Mouse (Mus musculus) left cerebral cortex, postnatal 25 days (tissue): ENCODE measurements at regions not wholly inside any gene's neighbourhood (a gene's known extent, or its start where the extent isn't known, plus 50 kb on each side); places are given as distances from the start of the nearest gene placed in this dataset.

Experiments
- DNase-seq, 2 experiments: peaks; one replicate each; pipeline ENCODE4 v3.0.0; 2022; ENCODE audit warnings: low spot score in 2 of 2, mixed read lengths in 1 of 2
- intact Hi-C: fragments of 180-260 bp; cut with DNase I; formaldehyde crosslinking; loops from one replicate; pipeline ENCODE4 v1.15.1; 2025

DNA sequence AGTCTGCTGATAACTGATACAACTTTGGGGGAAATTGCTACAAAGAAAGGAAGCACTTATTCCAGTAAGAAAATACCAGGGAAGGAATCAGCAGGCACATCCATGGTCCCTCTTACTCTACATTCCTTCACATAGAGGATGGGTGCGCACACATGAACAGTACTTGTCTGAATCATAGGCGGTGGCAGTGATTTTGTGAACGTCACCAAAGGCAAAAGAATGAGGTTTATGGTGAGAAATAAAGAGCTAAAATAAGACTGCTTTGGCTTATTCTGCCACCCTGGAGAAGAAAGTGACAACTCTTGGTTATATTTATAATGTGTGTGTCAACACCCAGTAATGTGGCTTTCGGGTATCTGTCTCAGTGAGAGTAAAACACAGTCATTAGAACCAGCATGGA is 59.9 kb upstream of the Ccdc80 start:
- DNase-seq = peak in 1 of 2 experiments; percentile 50
- intact Hi-C loops = no loop called here

DNA sequence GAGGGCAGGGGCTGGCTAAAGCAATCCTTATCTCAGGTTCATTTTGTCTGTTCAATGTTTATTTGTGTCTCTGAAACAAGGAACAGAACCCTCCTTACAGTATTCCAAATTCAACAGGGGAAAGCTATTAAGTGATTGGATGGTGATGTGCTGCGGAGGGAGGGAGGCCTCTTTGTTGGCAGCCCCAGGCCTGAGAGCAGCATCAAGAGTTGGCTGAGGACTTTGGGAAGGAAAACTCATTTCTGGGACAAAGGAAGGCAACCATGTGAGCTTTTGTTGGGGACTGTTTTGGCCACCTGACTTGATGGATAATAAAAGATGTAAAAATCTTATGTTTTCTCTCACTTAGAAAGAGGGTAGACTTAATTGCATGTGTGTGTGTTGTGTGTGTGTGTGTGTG is 58.8 kb upstream of the Ccdc80 start:
- intact Hi-C loops = no loop called here
- no peak for DNase-seq

DNA sequence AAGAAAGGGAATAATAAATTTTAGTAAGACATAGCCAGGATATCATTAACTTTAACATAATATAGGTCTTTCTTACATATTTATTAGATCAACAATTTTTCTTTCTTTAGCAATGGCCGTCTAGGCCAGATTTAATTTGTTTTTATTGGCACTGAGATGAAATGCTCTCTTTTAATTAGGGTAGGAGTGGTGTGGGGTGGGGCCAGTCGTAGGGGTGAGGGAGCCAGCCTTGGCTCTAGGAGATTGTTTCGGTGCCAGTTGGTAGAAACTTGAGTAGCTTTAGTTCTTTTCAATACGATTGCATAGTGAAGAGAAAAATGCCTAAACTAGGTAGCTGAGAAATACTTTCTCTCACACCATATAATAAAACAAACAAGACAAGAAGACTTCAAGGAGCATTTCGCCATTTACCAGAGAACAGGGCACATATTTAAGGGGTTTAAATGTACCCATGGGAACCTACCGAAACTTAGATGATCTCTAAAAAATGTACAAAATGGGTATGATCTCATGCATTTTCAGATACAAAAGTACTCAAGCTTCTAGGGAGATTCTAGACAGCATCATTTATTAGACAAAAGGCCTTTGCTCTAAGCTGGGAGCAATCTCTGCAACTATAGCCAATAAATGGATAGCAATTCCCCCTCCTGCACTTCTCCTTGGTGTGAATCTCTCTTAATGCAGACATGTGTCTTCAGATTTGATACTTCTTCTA is 56.2 kb upstream of the Ccdc80 start:
- DNase-seq = no peak
- intact Hi-C loops = no loop called here

DNA sequence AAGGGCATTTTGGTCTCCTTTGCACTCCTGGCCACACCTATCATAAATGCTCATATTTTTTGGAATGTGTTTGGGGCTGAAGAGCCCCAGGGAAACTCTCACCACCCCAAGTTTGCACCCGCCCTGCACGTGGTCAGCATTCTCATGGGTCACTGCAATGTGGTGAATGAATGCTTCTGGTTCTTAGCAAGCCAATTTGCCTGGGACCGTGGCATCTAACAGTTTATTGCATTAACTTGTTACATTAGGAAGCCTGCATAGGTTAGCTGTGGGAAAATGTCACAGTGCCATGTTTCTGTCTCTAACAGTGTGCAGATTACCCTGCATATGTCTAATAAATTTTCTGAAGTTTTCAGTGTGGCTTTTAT is 55.7 kb upstream of the Ccdc80 start:
- no peak for DNase-seq
- intact Hi-C loops = no loop called here

DNA sequence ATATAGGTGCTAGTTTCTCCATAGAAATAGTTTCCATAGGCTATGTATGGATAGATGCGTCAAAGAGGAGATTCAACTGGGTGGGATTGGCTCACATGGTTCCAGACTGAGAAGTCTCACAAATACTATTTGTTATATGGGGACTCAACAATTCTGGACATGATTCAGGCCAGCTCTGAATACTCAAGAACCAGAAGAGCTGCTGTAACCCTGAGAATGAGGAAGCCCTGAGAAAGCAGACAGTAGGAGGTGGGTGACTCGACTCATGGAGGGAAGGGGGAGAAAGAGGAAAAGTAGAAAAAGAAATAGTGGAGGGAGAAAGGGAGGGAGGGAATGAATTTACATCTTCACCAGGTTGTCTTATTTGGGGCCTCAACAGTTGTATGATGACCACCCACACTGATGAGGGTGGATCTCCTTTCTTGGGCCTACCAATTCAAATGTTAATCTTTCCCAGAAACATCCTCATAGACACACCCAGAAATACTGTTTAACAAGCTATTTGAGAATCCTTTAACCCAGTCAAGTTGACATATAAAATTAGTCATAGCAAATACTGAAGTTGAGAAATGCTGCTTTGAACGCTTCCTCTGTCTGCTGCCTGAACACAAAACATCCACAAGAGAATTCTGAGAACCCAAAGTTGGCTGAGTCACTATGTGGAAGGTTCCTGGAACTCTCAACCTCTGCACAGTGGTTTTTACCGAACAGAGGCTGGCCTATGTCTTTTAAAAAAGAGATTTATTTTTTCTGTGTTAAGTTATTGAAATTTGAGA is 54.8 kb upstream of the Ccdc80 start:
- intact Hi-C loops = no loop called here
- DNase-seq = peak in 1 of 2 experiments; percentile 2
